Mouse (Mus musculus): ENCODE measurements at regions not wholly inside any gene's neighbourhood (a gene's known extent, or its start where the extent isn't known, plus 50 kb on each side); places are given as distances from the start of the nearest gene placed in this dataset.

GRCm38 (mm10) chr9:116373396-116373795 lies 198.2 kb upstream of the Tgfbr2 start:
- TF ChIP-seq CTCF (IDR thresholded peaks at IDR 0.05; ENCODE audit: control insufficient read depth, insufficient read depth, low read length) = no peak
- TF ChIP-seq POLR2A (IDR thresholded peaks at IDR 0.05; ENCODE audit: borderline replicate concordance, control insufficient read depth, low read depth, low read length) = no peak
